Mouse (Mus musculus): Measurements from ENCODE around the gene Heca.
"Not testable (repeated sequence)": the region's sequence is repeated elsewhere in the genome, so short reads cannot be mapped to it uniquely, and the experiment has no call there.

Gene Heca

DNA sequence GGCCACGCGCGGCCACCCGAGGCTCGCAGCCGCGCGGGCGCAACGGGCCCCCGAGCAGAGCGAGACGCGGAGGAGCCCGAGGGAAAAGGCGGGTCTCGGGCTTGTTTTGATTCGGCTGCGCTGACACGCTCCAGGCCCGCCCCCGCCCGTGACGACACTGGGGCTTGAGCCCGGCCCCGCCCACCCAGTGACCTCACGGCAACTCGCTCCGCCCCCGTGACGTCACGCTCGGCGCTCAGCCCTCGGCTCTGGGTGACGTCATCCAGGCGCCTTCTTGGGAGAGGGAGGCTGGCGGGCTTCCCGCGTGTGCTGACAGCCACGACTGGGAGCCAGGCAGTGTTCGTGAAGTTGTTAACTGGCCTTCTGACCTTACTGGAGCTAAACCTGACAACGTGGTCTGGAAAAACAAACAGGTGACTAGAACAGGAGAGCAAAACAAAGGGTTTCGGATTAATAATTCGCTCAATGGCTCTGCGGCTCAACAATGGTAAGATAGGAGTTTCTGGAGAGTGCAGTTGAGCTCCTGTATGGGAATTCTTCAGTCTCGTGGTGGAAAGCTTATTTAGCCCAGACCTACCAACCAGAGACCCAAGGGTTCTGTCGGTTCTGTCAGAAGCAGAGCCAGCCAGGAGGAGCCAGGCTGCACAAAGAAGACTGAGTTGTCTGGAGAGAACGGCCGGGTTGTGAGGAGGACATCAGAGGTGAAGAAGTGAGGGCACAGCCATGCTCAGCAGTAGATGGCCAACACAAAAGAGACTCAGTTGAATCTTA, at the start of gene Heca:
Gene Heca (minus strand): TSS at position 108 of the 771 bp plus-strand sequence.
- peak; percentile 98 for DNase-seq (ENCODE audit: low read depth, low spot score)

DNA sequence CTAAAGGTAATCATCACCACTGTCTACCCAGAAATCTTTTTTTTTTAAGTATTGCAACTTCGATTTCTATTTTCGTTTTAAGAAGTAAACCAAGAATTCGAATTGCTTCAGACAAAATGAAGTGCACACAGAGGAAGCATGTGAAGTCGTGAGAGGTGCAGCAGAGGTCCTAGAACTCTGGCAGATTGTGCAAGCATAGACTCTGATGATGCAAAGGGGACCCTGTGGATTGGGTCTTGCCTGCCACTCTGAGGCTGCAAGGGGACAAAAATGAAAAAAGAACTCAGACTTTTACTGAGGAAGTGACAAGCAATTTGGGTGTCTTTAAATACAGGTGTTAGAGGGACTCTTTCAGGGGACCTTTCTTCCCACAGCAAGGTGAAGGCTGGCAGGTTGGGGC, 42.7 kb upstream of the Heca start:
- no peak for DNase-seq (ENCODE audit: low read depth, low spot score)

DNA sequence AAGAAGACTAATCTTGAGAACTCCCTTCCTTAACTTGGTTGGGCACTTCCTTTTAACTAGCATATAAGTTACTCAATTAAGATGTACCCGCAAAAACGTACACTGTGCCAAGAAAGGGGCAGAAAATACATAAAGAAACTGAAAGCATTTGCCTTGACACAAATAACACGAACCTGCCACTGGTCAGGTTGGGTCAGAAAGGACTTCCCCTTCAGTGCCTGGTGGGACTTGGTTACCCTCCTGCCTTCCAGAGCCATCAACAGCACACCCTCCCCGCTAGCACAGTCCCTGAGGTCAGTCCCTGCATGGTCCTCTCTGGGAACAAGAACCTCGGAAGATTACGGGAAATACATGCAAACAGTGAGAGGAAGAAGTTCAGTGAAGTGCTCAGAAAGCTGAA, 41.3 kb upstream of the Heca start:
- no peak for DNase-seq (ENCODE audit: low read depth, low spot score)

DNA sequence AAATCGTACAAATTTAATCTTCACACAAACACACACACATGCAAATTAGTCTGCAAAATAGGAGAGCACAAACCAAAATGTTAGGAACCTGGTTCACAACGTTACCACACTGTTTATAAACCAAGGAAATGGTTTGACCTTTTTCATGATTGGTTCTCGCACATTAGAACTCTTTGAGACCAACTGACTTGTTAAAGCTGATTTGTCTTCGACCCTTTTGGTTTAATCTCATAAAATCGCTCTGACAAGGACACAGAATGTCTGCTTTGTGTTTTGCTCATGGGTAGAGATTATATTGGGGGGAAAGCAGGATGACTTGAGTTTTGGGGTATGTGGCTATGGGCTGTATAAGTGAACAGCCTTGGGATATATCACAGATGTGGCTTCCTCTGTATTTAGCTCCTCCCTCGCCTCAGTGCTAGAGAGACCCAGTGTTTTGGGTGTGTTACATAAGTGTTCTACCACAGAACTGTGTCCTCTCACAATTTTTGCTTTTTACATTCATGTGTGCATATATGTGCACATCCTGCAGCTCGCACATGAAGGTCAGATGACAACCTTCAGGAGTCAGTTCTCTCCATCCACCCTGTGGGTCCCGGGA, 40.1 kb upstream of the Heca start:
- no peak for DNase-seq (ENCODE audit: low read depth, low spot score)

DNA sequence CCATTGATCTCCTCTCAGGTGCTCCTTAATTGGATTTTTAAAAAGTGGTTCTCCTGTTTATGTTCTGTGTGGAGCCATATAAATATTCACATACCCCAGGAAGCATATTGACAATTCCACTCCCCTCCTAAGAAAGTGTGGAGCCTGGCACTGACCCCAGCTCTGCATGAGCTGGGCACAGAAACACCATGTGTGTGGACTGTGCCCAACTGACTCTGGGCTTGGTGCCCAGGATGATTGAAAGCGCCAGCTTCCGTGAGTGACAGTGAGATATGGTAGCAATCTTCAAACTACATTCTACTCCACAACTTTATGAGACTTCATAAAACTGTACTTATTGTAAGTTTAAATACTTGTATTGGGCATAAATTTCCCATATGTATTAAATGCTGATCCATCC, 35.4 kb upstream of the Heca start:
- DNase-seq (ENCODE audit: low read depth, low spot score) = no peak

DNA sequence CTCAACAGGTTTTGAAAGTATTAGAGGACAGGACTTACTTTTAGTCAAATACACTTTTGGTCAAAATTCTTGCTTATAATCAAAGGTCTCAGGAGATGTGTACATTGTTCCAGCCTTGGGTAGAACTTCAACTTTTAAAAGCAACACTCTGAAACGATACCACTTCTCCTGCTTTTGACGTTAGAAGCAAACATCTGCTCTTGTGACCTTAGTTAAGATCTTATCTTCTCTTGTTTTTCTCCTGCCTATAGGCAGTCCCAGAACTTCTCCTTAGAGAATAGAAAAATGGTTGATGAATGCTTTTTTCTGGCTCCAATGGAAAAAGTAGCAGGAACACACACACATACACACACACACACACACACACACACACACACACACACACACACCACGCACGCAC, 18.2 kb upstream of the Heca start:
- DNase-seq (ENCODE audit: low read depth, low spot score) = no peak

DNA sequence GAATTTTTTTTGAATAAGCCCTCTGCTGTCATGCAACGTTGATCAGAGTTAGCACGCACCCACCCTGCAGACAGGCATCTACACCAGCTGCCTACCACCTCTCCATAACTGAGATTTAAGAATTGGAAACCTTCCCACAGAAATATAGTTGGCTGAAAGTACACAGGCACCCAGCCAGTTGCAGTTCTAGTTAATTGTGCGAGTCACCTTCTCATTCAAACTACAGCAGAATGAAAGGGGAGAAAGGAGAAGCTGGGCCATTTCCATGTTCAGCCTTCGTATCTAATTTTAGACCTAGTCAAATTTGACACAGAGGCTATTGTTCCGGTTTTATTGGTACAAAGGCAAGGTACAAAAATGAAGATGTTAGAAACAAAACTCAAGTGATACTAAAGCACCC, 2.9 kb upstream of the Heca start:
- no peak for DNase-seq (ENCODE audit: low read depth, low spot score)

DNA sequence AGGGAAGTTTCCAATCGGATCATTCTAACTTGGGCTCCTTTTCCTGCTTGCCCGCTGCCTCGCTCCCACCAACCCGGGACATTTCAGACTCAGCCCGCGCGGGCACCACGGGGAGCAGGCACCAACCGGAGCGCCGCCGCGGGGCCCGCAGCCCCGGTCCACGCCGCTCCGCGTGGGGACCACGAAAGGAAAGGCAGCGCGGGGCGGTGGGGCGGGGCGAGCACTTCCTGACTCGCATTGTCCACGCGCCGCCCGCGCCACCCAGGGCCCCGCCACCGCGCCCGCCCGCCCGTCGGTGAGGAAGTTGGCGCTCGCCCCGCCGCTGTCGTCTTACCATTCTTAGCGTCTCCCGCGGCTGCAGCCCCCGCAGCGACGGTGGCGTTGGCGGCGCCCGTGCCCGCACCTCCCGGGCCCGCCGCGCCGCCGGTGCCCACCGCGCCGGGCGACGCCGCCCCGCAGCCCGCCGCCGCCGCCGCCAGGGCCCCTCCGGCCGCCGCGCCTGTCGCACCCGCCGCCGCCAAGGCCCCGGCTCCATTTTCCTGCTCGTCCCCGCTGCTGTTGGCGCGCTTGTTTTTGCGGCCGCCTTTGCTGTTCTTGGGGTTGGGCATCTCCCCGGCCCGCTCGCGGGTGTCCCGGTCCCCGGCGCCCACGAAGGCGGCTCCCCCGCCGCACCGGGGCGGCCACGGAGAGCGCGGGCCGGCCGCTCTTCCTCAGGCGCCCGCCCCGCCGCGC, 526 bp downstream of the Heca start:
- DNase-seq (ENCODE audit: low read depth, low spot score) = peak; percentile 72

DNA sequence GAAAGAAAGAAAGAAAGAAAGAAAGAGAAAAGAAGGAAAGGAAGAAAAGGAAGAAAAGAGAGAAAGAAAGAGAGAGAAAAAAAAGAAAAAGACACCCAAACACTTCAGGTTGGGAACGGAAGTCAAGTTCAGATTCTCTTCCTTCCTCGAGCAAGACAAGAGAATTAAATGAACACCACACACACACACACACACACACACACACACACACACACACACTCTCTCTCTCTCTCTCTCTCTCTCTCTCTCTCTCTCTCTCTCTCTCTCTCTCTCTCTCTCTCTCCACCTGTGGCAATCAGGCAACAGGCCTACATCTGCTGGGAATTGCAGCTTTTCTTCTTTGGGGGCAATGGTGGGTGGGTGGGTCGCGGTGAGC, 1.1 kb downstream of the Heca start:
- not testable (repeated sequence) for DNase-seq (ENCODE audit: low read depth, low spot score)

DNA sequence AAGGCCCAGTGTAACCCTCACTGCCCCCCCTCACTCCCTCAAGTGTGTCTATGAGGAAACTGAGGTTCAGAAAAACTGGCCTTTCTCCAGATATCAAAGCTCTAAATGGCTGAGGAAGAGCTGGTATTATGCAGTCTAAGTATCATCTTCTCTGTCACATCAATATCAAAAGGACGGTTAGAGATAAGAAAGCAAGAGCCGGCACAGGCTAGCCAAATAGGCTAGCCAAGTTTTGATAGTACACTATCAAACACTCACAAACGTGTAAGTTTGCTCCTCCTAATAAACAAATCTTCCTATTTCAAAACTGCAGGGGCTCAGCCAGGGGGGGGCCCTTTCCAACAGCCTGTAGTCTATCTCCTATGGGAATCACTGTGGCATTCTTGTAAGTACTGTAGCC, 1.8 kb downstream of the Heca start:
- no peak for DNase-seq (ENCODE audit: low read depth, low spot score)

DNA sequence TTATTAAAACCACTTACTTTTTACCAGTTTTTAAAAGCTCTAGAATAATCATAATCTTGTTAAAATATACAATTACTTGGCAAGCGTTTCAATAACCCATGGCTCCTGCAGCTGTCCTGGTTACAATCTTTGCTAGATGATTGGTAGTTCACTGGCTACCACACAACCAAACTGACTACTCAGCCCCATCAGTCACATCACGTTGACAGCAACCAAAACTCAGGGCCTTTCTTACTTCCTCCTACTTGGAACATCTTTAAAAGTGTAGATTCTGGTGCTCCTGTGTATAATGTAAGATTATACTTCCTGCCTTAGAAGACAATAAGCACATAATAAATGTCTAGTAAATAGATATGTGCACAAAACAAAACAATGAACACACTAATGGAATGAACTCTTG, 14.2 kb downstream of the Heca start:
- DNase-seq (ENCODE audit: low read depth, low spot score) = no peak

DNA sequence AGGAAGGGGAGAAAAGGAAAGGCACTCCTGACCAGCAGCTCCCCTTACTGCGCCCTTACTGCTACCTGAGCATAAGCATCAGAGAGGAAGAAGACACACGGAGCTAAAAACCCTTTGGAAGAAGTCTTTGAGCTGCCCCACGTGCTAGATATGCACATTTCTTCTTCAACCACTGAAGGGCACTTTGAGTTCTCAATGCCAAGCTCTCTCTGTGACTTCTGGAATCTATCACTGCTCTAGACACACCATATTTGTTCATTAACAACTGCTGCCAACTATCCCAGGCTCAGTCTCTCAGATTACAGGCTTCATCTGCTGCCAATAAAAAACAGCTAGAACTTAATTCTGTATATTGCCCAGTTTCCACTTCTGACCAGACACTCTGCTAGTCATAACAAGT, 15.7 kb downstream of the Heca start:
- DNase-seq (ENCODE audit: low read depth, low spot score) = no peak

DNA sequence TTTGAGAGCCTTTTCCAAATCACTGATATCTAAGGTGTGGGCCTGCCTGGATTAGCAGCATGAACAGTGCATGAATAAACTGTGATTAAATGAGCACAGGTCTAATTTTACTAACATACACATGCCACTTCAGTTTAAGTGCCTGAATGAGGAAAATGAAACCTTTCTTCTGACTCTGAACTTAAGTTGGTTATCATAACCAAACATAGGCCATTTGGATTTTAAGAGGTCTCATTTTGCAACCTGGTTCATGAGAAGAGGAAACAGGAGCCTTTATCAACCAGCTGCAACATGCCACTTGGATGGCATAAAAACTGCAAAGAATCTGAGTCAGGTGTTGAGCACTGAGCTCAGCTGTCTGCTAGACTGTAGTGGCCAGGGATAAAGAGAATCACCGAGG, 16.7 kb downstream of the Heca start:
- no peak for DNase-seq (ENCODE audit: low read depth, low spot score)

DNA sequence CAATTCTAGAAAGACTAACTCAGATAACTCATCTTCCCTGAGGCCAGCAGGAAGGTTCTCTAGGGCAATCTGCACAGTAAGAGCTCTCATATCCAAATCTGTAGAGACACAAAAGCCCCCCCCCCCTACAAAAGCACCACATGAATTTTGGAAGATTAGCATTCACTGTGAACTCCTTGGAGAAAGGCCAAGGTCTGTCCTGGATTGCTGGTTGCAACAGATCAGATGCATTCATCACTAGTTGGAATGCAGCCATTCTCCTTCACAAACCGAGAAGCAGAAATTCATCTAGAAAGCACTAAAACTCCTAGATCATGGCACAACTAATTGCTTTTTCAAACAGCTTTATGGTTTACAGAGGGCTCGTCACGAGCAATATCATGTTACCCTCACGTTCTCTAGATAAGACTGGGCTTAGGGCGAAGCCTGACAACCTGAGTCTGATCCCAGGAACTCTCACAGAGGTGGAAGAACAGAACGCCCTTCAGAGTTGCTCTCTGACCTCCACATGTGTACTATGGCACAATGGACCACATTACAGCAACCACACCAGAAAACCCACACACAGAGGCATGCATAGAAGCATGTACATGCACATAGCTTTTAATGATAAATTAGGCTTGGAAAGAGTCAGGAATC, 17.3 kb downstream of the Heca start:
- no peak for DNase-seq (ENCODE audit: low read depth, low spot score)

DNA sequence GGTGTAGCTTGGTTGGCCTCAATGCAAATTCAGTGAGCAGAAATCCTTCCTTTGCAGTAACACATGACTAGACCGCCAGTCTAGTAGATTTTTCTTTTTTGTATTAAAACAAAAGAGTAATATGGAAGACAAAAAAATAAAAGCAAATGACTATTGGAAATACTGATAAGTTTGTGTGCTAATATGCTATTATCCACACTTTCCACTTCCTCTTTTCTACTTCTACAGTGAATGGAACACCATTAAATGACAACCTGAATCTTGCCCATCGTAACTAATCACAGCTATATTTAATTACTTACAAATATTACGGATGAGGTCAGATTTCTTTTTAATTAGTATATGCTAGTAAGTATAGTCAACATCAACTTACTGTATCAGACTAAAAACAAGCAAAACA, 22.7 kb downstream of the Heca start:
- DNase-seq (ENCODE audit: low read depth, low spot score) = no peak

DNA sequence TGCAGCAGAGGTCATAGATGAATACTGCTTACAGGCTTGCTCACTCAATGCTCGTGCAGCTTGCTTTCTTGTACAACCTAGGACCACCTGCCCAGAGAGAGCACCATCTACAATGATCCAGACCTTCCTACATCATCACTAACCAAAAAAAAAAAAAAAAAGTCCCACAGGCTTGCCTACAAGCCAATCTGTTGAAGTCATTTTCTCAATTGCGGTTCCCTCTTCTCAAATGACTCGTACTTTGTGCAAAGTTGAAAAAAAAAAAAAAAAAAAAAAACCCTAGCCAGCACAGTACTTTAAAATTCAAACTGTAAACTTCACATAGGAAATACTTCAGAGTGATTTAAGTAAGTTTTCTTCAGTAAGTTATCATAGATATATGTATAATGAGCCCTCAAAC, 23.7 kb downstream of the Heca start:
- no peak for DNase-seq (ENCODE audit: low read depth, low spot score)

DNA sequence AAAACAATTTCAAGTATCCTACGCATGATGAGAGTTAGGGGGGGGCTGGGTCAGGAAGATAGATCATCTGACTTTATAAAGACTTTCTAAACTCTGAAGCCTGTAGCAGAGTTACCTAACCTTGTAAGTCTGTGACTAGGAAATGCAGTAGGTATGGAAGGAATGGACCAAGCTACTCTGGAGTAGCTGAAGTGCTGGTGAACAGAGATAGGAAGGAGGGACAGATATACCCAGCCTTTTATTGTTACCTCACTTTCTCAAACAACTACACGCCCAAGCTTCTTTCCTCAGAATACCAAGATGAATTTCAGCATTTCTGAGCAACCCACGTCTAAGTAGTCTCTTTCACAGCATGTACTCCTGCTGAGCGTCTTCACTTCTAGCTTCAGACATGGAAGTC, 26.5 kb downstream of the Heca start:
- no peak for DNase-seq (ENCODE audit: low read depth, low spot score)

DNA sequence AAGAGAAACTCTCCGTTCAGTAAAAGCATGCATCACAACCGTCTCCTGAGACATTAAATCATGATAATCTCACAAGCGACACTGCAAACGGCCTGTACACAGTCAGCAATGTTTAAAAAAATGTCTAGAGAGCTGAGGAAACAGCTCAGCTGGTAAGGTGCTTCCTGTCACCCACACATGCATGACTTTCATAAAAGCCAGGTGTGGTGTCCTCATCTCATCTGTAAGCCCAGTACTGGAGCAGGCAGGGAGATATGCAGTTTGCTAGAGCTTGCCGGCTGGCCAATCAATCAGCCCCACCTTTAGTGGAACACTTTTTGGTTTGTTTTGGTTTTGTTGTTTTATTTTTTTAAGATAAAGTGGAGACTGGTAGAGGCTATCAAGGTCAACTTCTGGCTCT, 27.9 kb downstream of the Heca start:
- DNase-seq (ENCODE audit: low read depth, low spot score) = no peak

DNA sequence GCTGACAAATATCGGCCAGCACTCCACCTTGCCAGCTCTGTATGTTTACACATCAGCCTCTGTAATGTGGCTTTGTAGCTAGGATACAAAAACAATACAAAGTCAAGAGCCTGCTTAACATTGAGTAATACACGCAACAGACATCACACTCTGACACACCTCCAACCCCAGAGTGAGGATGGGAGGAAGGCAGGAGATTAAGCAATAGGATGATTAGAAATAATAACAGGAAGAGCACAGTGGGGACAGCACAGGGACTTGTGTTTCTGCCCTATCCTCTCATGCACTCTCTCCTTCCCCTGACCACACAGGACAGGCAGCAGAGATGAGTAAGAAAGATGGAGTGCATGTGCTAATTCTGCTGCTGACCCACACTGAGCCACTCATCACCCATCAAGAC, 28.8 kb downstream of the Heca start:
- no peak for DNase-seq (ENCODE audit: low read depth, low spot score)

DNA sequence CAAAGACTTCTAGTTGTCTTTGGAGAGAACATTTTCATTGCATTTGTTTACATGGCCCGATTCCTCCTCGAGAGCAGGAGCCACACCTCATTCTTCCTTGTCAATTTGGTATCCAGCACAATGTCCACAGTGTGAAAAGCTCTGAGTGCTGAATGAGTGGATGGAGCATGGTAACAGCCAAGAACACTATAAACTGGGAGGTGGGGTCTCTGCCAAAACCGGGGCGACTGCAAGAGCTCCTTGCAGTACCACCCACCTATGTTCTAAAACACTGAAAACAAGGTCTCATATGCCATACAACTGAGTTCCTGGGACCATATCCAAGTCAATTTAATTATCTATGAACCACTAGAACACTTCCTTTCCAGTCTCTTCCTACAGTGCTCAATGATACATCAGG, 39.1 kb downstream of the Heca start:
- DNase-seq (ENCODE audit: low read depth, low spot score) = peak; percentile 9

DNA sequence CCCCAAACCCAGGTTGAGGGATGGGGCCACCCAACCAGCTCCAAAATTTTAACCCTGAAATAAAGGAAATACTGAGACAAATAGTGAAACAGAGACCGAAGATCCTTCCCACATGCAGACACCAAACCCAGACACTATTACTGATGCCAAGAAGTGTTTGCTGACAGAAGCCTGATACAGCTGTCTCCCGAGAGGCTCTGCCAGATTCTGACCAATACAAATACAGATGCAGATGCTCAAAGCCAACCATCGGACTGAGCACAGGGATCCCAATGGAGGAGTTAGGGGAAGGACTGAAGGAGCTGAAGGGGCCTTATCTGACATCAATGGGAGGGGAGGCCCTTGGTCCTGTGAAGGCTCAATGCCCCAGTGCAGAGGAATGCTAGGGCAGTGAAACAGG, 41.5 kb downstream of the Heca start:
- not testable (repeated sequence) for DNase-seq (ENCODE audit: low read depth, low spot score)

DNA sequence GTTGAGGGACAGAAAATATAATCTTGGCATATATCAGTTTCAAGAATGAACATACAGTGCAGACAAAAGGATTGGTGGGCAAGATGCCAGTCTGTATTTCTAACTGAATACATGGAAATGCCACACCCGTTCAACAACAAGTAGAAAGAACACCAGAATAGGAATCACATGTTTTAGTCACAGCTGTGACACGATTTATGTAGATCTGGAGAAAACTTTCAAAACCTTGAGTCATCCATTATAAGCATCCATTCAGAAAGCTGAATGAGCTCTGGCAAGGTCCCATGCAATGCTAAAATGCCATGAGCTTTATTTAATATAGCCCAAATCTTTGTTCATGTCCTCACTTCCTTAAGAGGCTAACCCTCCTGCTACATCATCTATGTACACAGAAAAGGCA, 44.4 kb downstream of the Heca start:
- DNase-seq (ENCODE audit: low read depth, low spot score) = no peak

DNA sequence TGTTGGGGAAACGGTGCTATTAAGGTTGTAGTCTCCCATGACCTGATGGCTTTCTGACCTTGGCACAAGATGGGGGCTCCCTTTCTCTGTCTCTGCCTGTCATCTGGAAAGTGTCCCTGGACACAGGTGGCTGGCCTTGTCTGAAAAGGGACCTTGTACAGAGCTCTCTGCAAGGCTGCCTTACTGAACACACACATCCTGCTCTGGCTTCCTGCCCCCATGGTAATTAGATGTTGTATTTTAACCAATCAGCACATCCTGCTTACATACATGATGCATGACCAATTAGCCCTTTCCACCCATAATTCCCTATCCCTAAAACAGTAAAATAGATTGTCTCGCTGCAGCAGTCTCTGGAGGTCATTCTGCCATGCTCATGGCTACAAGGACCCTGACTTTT, 67.1 kb downstream of the Heca start:
- no peak for DNase-seq (ENCODE audit: low read depth, low spot score)

Data from ZHBTc4 (cell line).